Mouse (Mus musculus) embryonic facial prominence, embryonic 12.5 days (tissue): ENCODE results near the gene Ehmt2. TPM values are rescaled to one million over a fixed set of nuclear protein-coding genes. Genes with fewer than 3 reads are reported as not detected.
A peak's percentile ranks its signal among the peaks of the same experiment; 100 is the strongest.

Experiments used
- ATAC-seq: fragments of 200-750 bp; cut with Nextera tagmentation; 2 replicates; pipeline ENCODE4 v1.8.0; 2017; ENCODE audit not compliant: insufficient number of reproducible peaks, insufficient read depth, low FRiP score, low TSS enrichment
- H3K27ac ChIP-seq: fragments of 300-500 bp; sonication (generic); 2 replicates; pipeline ENCODE4 v1.5.1; 2016; ENCODE audit warnings: mild to moderate bottlenecking
- H3K27me3 ChIP-seq: fragments of 300-500 bp; sonication (generic); 2 replicates; pipeline ENCODE4 v1.6.1; 2016; ENCODE audit warnings: mild to moderate bottlenecking, moderate library complexity
- H3K36me3 ChIP-seq: fragments of 300-500 bp; sonication (generic); 2 replicates; pipeline ENCODE4 v1.6.1; 2016; ENCODE audit warnings: mild to moderate bottlenecking
- H3K4me1 ChIP-seq: fragments of 300-500 bp; sonication (generic); 2 replicates; pipeline ENCODE4 v1.6.1; 2016
- H3K4me2 ChIP-seq: fragments of 300-500 bp; sonication (generic); replicated peaks from 2 replicates; pipeline ENCODE4 v1.6.1; 2016; ENCODE audit warnings: mild to moderate bottlenecking, moderate library complexity
- H3K4me3 ChIP-seq: fragments of 300-500 bp; sonication (generic); 2 replicates; pipeline ENCODE4 v1.5.1; 2016; ENCODE audit warnings: mild to moderate bottlenecking
- H3K9ac ChIP-seq: fragments of 300-500 bp; sonication (generic); 2 replicates; pipeline ENCODE4 v1.6.1; 2016; ENCODE audit warnings: mild to moderate bottlenecking, moderate library complexity
- H3K9me3 ChIP-seq: fragments of 300-500 bp; sonication (generic); 2 replicates; pipeline ENCODE4 v1.6.1; 2016; ENCODE audit warnings: mild to moderate bottlenecking, moderate library complexity
- WGBS: fragments of 180-500 bp; shearing (Covaris S2); methylation state at CpG from one replicate; pipeline ENCODE4 v1.1.7; 2016; 5-methylcytosine and 5-hydroxymethylcytosine counted together
- polyA plus RNA-seq: library from polyadenylated mRNA; unstranded; fragments of >200 nt; fragmentation: Nextera tagmentation; extraction: Ambion mirVana; gene quantifications from 2 replicates; pipeline ENCODE4 v1.2.1, GENCODE M21; 2016

Ehmt2 gene
- polyA plus RNA-seq, 1 experiment from 2014 or later = 111 TPM

GRCm38 (mm10) chr17:34910982-34911381 is 12.7 kb downstream of the Ehmt2 start:
- no peak overlapping the region for H3K4me2 ChIP-seq
- 89% methylated on average over 10 of the region's 10 CpGs for WGBS
- peaks cover 81% of the 10 kb centered on the region for H3K36me3 ChIP-seq
- no peak overlapping the region for H3K9ac ChIP-seq
- H3K9me3 ChIP-seq = no peaks in the 10 kb centered on the region
- H3K27ac ChIP-seq = no peak overlapping the region
- 0 out of 2 replicates have a peak, but pooled peaks cover 3% of the 10 kb centered on the region for H3K4me1 ChIP-seq
- no peak overlapping the region for H3K4me3 ChIP-seq
- no peak for ATAC-seq
- no peaks in the 10 kb centered on the region for H3K27me3 ChIP-seq

- no peak overlapping the region for H3K9ac ChIP-seq
- H3K4me2 ChIP-seq = no peak overlapping the region
- no peaks in the 10 kb centered on the region for H3K9me3 ChIP-seq
- H3K27ac ChIP-seq = no peak overlapping the region
- WGBS = 48% methylated on average over 5 of the region's 5 CpGs
- 0 out of 2 replicates have a peak, but pooled peaks cover 3% of the 10 kb centered on the region for H3K4me1 ChIP-seq
- H3K4me3 ChIP-seq = no peak overlapping the region
- H3K27me3 ChIP-seq = no peaks in the 10 kb centered on the region
- peaks cover 72% of the 10 kb centered on the region for H3K36me3 ChIP-seq
- ATAC-seq = no peak
Observed at GRCm38 (mm10) chr17:34911945-34912351, 13.7 kb downstream of the Ehmt2 start.

- WGBS = 31% methylated on average over 18 of the region's 18 CpGs
- Histone ChIP-seq H3K36me3 (peaks cover 50% of the 10 kb centered on the region), H3K9me3 (no peaks in the 10 kb centered on the region), H3K4me1 (0 out of 2 replicates have a peak, but pooled peaks cover 3% of the 10 kb centered on the region), H3K4me3 (no peak within 1 kb of the TSS), H3K9ac (no peak within 1 kb of the TSS), H3K27me3 (no peaks in the 10 kb centered on the region), H3K4me2 (no peak within 1 kb of the TSS), H3K27ac (0 out of 2 replicates have a peak within 1 kb of the TSS, but pooled peaks have one; percentile 41)
- no peak for ATAC-seq
Observed at GRCm38 (mm10) chr17:34913930-34914665, 15.8 kb downstream of the Ehmt2 start, which contains the start of gene Slc44a4. TSS of gene Slc44a4 (plus strand) at chr17:34914466.

DNA sequence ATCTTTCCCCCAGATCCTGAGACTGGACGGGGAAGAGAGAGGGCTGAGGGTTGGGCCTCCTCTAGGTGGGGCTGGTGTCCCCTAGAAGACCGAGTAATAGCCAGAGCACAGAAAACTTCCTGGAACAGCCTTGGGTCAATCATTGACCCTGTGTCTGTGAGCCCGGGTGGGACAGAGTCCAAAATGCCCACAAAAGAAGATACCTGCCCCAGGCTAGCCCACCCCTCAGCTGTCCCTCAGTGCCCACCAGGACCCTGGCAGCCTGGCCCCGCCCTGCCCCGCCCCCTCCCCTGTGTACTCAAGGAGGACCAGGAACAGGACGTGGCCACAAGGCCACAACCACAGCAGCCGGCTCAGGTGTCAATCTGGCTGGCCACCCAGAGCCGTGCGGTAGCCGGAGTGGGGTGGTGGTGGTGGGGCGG is 17.2 kb downstream of the Ehmt2 start:
- ATAC-seq = no peak
- Histone ChIP-seq H3K27ac (0 out of 2 replicates have a peak overlapping the region, but pooled peaks have one; percentile 41), H3K4me1 (0 out of 2 replicates have a peak, but pooled peaks cover 3% of the 10 kb centered on the region), H3K4me3 (no peak overlapping the region), H3K9me3 (no peaks in the 10 kb centered on the region), H3K4me2 (no peak overlapping the region), H3K9ac (no peak overlapping the region), H3K27me3 (no peaks in the 10 kb centered on the region), H3K36me3 (peaks cover 37% of the 10 kb centered on the region)
- WGBS = 20% methylated on average over 11 of the region's 11 CpGs

DNA sequence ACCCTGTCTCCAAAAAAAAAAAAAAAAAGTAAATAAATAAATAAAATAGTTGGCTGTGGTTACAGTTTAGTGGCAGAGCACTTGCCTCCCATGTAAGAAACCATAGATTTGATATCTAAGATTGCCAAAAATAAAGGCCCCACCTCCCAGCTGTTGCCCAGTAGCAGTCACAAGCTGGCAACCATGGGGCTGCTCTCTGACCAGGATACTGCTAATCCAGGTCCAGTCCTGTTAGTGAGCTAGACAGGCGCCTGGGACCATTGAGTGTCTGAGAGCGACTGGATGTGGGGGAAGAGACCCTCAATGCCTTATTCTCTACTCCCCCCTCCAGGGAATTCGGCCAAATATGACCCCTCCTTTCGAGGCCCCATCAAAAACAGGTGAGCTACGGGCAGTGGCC is 18.0 kb downstream of the Ehmt2 start:
- 79% methylated on average over 5 of the region's 5 CpGs for WGBS

GRCm38 (mm10) chr17:34917188-34917587 is 18.9 kb downstream of the Ehmt2 start:
- no peak overlapping the region for H3K4me2 ChIP-seq
- no peak overlapping the region for H3K4me3 ChIP-seq
- no peak overlapping the region for H3K9ac ChIP-seq
- H3K36me3 ChIP-seq = peaks cover 19% of the 10 kb centered on the region
- 82% methylated on average over 9 of the region's 9 CpGs for WGBS
- H3K4me1 ChIP-seq = 0 out of 2 replicates have a peak, but pooled peaks cover 3% of the 10 kb centered on the region
- no peak for ATAC-seq
- H3K9me3 ChIP-seq = no peaks in the 10 kb centered on the region
- H3K27me3 ChIP-seq = no peaks in the 10 kb centered on the region
- no peak overlapping the region for H3K27ac ChIP-seq

More for the DNA sequence above, 18.0 kb downstream of the Ehmt2 start:
- 0 out of 2 replicates have a peak, but pooled peaks cover 3% of the 10 kb centered on the region for H3K4me1 ChIP-seq
- no peak overlapping the region for H3K9ac ChIP-seq
- no peak for ATAC-seq
- no peaks in the 10 kb centered on the region for H3K27me3 ChIP-seq
- no peaks in the 10 kb centered on the region for H3K9me3 ChIP-seq
- H3K36me3 ChIP-seq = peaks cover 28% of the 10 kb centered on the region
- H3K4me3 ChIP-seq = no peak overlapping the region
- H3K27ac ChIP-seq = no peak overlapping the region
- H3K4me2 ChIP-seq = no peak overlapping the region

- H3K9me3 ChIP-seq = no peaks in the 10 kb centered on the region
- no peaks in the 10 kb centered on the region for H3K4me1 ChIP-seq
- no peak overlapping the region for H3K4me3 ChIP-seq
- ATAC-seq = no peak
- WGBS = 47% methylated on average over 6 of the region's 6 CpGs
- H3K4me2 ChIP-seq = no peak overlapping the region
- H3K27ac ChIP-seq = no peak overlapping the region
- no peak overlapping the region for H3K9ac ChIP-seq
- no peaks in the 10 kb centered on the region for H3K27me3 ChIP-seq
- H3K36me3 ChIP-seq = no peaks in the 10 kb centered on the region
Observed at GRCm38 (mm10) chr17:34922939-34923338, 24.7 kb downstream of the Ehmt2 start.

- Histone ChIP-seq H3K4me1 (no peaks in the 10 kb centered on the region), H3K4me2 (no peak overlapping the region), H3K9me3 (no peaks in the 10 kb centered on the region), H3K4me3 (no peak overlapping the region), H3K36me3 (no peaks in the 10 kb centered on the region), H3K27ac (no peak overlapping the region), H3K9ac (no peak overlapping the region), H3K27me3 (no peaks in the 10 kb centered on the region)
- ATAC-seq = no peak
- WGBS = 73% methylated on average over 5 of the region's 5 CpGs
Observed at GRCm38 (mm10) chr17:34924258-34924657, 26.0 kb downstream of the Ehmt2 start.

DNA sequence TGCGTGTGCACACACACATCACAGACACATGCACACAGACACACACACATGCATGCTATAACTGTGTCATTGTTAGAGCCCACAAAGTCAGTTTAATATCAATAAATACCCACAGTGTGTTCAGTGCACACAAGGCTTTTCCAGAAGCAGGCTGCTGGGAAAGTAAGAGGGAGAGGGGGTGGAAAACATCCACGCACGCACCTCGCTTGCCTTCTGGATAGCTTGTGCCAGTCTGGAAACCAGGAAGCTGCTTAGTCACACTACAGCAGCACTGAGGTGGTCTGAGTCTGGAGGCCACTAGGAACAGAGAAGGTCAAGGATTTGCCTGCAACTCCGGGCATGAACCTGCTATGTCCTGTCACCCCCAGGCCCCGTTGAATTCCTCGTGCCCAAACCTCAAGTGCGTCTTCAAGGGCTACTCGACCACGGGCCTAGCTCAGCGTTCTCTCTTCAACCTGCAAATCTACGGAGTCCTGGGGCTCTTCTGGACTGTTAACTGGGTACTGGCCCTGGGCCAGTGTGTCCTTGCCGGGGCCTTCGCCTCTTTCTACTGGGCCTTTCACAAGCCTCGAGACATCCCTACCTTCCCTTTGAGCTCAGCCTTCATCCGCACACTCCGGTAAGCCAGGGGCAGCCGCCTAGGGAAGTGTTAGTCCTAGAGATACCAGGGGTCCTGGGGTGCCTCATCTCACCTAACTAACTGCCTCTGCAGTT is 29.2 kb downstream of the Ehmt2 start:
- WGBS = 89% methylated on average over 18 of the region's 18 CpGs
- no peaks in the 10 kb centered on the region for H3K9me3 ChIP-seq
- H3K9ac ChIP-seq = no peak overlapping the region
- no peak for ATAC-seq
- H3K27ac ChIP-seq = no peak overlapping the region
- H3K4me2 ChIP-seq = no peak overlapping the region
- H3K4me3 ChIP-seq = no peak overlapping the region
- no peaks in the 10 kb centered on the region for H3K27me3 ChIP-seq
- no peaks in the 10 kb centered on the region for H3K36me3 ChIP-seq
- H3K4me1 ChIP-seq = peaks cover 8% of the 10 kb centered on the region

DNA sequence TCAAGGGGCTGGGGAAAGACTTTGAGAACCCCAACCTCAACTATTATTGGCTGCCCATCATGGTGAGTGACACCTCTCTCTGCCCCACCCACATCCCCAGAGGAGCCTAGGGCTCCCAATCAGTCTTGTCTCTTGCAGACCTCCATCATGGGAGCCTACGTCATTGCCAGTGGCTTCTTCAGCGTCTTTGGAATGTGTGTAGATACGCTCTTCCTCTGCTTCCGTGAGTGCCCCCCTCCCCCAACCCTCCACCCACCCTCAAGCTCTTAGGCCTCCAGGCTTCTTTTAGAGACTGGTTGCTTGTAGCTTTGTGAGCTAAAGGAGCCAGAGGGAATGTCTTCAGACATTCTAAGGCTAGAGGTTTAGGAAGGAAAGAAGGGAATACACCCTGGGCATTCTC is 30.6 kb downstream of the Ehmt2 start:
- Histone ChIP-seq H3K27me3 (0 out of 2 replicates have a peak, but pooled peaks cover 2% of the 10 kb centered on the region), H3K9me3 (no peaks in the 10 kb centered on the region), H3K4me1 (peaks cover 8% of the 10 kb centered on the region), H3K9ac (no peak overlapping the region), H3K4me3 (no peak overlapping the region), H3K36me3 (no peaks in the 10 kb centered on the region), H3K27ac (no peak overlapping the region), H3K4me2 (no peak overlapping the region)
- no peak for ATAC-seq
- WGBS = 60% methylated on average over 4 of the region's 4 CpGs

GRCm38 (mm10) chr17:34931061-34931734 is 32.9 kb downstream of the Ehmt2 start, which contains the start of gene Neu1:
TSS of gene Neu1 (plus strand) at chr17:34931253.
- Histone ChIP-seq H3K36me3 (no peaks in the 10 kb centered on the region), H3K4me1 (peaks cover 12% of the 10 kb centered on the region), H3K4me3 (peak within 1 kb of the TSS; percentile 75), H3K9ac (peak within 1 kb of the TSS; percentile 83), H3K4me2 (peak within 1 kb of the TSS; percentile 97), H3K9me3 (no peaks in the 10 kb centered on the region), H3K27me3 (0 out of 2 replicates have a peak, but pooled peaks cover 4% of the 10 kb centered on the region), H3K27ac (no peak within 1 kb of the TSS)
- WGBS = under 1% methylated on average over 38 of the region's 38 CpGs
- ATAC-seq = peak; percentile 93
